Mouse (Mus musculus) c-Kit-positive CD71-positive TER-119-negative erythroid progenitor cells, embryonic 14.5 days (primary cell): ENCODE data around the gene Isl1.

Source experiments
- DNase-seq: peaks from one replicate; pipeline ENCODE4 v3.0.0-alpha.2; 2013; ENCODE audit warnings: low read depth

The Isl1 gene

DNA sequence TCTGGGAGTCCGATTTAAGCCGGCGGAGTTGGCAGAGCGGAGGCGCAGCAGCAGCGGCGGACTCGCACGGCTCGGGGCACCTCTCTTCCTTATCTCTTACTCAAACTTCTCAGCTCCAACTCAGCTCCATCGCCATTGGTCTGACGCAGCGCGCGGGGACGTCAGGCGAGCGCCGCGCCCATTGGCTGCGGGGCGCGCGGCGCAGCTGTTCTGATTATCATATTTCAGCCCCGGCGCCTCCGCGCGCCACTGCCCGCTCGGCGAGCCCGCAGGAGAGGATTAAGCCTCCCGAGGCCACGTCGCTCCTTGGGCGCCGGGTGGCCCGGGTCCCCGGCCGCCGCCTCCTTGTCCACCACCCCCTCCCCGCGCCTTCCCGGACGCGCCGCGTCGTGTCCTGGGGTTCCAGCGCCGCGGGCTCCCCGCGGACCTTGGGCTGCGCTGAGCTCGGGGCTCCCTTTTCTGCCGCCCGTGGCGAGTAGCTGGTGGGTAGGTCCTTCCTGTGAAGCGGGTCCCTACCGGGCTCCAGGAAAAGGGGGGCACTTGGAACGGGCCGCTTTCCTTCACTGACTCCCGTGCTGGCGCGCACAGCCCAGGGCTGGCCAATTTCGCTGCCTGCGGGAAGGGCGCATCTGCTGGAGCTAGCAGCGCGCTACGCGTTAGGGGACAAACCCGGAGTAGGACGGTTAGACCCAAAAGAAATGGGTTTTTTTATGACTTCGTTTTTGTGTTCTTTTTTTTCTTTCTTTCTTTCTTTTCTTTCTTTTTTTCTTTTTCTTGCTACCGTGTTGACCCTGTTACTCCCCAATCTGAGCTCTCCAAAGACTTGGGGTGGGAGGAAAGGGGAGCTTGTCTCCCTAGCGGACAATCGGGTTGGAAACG is at the start of gene Isl1:
Isl1 (minus strand) TSS at position 106 of the 879 bp plus-strand sequence.
- DNase-seq = peak; percentile 39

DNA sequence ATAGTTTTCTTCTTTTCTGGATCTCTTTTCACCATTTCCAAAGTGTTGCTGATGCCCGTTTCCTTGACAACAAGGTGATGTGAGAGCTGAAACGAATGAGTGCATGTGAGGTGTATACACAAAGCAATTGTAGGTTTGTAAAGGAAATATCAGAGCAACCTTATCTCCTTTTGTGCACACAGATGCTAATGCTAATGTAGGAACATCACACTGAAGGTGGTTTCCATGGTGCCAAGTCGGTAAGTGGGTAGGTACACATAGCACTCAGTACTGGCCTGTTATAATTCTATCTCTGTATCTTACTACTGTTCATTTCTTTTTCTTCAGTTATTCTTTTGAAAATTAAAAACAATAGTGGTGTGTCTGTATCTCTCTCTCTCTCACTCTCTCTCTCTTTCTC is 26.3 kb upstream of the Isl1 start:
- no peak for DNase-seq

DNA sequence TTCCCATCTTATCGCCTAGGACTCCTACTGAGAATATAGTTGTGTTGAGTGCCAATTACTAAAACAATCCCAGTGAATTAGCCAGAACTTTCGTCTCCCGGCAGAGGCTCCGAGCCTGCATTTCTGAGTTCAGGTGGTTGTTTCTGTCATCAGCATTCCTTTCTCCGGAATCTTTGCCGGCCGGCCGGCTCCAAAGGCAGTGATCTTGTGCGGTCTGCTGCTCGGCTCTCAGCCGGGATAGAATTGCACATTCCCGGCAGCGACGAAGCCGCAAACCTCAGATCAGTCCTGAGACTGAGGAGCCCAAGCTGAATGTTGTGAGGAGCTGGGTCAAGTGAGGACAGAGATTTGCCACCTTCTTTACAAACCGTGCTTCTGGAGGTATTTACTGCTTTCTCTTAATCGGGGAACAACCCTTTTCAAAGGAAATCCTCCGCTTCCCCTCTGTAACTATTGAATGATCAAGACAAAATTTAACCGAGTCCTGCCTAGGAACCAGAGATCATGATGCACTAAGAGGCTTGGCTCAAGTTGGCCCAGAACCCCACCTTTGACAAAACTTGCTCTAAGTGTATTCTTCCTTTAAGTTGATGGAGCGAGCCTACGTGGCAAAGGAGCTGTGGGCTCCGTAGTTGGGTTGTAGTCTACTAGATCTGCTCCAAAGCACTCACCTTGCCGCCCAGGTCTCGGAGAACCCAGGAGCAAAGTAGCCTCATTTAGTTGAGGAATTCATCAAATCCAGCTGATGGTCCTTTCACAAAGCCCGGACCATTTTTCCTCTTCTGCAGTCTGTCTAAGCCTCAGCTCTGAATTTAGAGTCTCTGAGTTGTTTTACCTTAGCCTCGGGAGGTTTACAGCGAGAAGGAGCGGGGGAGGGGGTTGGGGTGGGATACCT is 4.4 kb upstream of the Isl1 start:
- DNase-seq = no peak

DNA sequence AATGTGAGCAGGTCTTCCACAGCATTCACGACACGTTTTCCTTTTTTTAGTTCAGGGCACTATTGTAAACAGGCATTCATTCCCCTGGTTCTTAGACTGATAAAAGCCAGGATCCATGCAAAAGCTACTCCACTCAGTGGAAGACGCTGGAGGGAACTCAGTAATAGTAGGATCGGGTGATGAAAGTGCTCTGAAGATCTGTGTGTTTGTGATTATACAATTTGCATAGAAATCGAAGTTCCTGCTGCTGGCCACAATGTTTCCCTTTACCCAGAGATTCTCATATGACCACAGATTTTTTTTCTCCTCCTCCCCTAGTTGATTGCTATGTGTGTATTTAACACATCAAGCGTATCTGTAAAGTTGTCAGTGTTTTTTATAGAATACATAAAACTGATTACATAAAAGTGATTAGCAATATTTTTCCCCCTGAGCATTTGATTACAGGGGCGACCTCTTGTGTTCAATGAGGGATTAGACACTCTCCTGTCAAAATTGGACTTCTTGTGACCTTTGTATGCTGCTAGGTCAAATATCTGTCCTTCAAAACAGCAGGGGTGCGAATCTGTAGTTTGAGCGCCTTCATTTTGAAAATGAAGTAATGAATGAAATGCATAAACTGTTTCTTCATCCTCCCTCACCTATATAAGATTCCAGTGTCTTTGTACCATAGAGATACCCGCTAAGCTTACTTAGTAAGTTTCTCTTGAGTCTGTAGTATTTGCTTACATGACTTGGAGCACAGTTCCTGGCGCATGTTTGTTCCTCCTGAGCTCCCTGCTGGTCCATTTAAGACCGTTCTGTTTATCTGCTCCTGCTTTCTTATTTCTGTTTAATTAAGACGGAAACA is 2.6 kb upstream of the Isl1 start:
- no peak for DNase-seq

DNA sequence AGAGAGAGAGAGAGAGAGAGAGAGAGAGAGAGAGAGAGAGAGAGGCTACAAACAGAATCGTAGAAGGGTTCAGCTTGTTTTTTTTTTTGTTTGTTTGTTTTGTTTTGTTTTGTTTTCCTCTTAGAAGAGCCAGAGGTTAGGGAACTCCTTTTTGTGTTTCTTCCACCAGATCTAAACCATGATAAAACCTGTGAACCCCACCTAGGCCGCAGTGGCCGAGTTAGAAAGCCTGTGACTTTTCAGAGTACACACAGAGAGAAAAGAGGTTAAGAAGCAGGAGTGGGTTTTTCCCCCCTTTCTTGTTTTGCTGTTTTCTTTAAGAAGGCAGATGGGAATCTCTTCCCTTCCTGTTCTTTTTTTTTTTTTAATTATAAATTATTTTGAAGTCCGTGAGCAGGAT is 1.5 kb upstream of the Isl1 start:
- DNase-seq = no peak

DNA sequence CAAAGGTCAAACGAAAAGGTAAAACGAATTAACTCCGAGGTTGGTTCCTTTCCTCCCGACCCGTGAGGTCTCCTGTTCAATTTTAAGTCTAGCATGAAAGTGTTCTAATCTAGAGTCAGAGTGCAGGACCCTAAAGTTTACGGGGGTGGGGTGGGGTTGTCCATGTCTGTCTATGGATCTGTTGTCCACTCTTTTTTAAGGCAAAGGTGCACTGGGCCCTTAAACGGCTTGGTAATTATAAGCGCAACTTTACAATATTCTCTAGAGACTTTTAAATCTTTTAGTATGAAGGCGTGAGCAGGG is 925 bp upstream of the Isl1 start:
- DNase-seq = no peak

DNA sequence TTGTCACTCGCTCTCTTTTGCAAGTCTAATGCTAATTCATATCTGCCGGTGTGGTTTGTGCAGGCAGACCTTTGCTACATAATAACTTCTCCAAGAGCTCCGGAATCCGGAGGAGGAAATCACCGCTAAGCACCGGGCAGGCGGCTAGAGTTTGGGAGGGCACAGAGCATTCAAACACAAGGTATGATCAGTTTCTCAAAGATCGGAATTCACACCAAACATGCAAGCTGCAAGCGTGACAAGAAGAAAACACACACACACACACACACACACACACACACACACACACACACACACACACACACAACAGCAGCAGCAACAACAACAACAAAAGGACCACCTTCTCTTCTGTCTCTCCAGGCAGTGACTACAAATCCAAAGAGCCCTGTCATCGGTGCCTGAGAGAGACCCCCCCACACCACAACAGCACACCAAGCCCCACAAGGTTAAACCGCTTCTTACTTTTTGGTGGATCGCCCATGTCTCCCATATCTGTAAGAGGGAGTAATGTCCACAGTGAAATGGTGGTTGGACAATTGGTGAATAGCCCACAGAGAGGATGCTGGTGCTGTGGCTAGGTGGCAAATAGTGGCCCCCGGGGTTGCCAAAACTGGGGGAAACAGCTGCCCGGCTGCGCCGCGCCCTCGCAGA is 431 bp downstream of the Isl1 start:
- DNase-seq = no peak

DNA sequence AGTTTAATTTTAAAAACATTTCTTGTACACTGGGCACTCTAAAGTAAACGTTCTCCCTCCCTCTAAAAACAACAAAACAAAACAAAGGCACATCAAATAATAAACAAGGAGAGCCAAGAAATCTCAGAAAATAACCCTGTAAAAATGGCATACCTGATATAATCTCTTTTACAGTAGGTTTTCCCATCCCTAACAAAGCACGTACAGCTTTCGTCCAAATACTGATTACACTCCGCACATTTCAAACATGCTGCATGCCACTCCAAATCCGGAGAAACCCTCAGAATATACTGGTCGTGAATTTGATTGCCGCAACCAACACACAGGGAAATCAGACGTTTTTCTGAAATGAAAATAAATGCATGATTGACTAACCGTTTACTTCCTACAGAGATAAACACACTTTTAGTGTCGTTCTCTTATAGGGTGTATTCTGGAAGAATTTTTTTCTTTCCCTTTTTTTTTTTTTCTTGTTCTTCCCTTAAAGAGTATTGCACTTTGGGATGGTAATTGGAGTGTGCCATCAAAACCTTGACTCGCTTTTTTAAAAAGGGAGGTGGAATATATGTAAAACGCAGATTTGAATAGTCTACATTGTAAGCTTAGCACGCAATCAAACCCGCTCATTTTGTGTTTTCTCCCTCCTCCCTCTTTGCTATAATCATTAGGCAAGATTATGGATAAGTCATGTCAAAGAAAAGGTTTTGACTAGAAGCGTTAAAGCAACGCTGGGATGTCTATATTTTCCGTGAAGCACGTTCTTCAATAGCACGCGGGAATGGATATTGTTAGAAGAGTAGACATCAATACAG is 1.2 kb downstream of the Isl1 start:
- DNase-seq = no peak

DNA sequence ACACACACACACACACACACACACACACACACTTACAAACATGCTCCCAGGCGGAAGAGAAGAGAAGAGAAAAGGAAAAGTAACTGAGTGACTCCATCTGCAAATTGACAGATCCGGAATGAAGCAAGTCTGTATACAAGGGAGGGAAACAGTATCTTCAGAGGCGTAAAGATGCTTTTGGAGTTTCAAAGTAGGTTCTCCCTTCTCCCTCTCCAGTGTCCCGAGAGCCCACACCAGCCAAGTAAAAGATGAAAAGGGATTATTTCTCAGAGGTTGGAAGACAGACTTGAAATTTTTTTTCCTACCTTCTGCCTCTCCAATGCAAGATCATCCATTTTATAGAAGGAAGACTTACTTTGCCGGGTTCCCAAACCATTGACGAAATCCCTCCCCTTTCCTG is 2.9 kb downstream of the Isl1 start:
- DNase-seq = no peak

DNA sequence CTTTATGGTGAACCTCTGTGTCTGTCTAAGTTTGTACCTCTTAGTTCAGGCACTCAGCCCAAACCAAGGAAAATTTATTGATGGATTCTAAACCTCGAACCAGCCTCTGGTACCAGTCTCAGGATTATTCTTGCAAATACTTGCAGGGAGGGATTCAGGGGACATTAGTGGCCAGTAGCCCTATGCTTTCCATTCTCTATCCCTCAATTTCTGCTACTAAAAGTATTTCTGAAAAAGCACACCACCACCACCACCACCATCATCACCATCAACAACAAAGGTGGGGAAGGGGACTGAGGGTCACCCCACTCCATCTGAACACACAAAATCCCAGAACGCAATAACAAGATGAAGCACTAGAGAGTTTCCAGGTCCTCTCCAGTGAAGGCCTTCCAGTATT is 3.8 kb downstream of the Isl1 start:
- DNase-seq = no peak

DNA sequence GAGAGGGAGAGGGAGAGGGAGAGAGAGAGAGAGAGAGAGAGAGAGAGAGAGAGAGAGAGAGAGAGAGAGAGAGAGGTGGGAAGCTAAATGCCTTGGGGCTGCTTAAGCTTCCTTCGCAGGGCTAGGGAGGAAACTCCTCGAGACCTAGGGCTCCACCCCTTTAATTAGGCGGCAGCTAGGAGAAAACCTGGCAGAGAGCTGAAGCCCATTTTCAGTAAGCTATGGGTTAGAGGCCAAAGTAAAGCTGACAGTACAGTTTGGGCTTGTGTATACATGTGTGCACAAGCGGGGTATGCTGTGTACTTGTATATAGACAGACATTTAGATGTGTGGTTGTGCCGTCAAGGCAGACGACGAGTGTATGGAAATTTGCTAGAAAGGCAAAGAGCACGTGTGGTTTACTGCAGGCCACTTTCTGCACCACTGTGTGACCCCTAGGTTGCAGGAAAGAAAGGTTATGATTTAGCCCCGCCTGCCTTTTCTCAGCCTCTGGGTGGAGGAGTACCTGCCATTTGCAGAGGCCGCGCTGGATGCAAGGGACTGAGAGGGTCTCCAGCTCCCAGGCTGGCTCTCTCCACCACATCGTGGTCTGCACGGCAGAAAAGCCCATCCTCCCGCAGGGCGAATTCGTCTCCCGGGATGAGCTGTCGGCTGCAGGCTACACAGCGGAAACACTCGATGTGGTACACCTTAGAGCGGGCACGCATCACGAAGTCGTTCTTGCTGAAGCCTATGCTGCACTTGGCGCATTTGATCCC is 4.6 kb downstream of the Isl1 start:
- DNase-seq = no peak

DNA sequence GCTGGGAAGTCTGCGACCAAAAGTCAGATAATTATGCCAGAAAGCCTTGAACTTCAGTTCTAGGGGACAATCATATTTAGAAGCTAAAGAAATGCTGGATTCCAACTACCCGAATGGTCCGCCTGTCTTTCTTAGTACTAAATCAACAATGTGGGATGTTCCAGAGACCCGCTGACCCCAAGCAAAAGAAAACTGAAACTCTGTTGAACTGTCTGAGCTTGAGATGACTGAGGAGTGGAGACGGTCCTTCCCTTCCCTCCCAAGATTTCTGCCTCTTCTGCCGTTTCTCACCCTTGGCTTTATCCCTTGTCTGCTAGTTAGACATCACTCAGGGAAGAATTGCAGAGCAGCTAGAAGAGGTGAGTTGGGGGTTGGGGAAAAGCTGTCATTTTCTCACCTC is 5.7 kb downstream of the Isl1 start:
- DNase-seq = no peak

DNA sequence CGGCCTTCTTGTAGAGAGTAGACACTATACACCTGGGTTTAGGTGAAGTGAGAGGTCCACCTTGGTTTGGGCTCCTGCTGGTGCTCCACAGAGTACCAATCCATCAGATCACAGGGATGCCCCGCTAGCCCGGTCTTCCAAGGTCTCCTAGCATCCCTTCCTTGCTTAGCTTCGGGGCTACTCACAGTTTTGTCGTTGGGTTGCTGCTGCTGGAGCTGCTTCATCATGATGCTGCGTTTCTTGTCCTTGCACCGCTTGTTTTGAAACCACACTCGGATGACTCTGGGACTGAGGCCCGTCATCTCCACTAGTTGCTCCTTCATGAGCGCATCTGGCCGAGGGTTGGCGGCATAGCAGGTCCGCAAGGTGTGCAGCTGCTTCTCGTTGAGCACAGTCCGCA is 6.6 kb downstream of the Isl1 start:
- DNase-seq = no peak

DNA sequence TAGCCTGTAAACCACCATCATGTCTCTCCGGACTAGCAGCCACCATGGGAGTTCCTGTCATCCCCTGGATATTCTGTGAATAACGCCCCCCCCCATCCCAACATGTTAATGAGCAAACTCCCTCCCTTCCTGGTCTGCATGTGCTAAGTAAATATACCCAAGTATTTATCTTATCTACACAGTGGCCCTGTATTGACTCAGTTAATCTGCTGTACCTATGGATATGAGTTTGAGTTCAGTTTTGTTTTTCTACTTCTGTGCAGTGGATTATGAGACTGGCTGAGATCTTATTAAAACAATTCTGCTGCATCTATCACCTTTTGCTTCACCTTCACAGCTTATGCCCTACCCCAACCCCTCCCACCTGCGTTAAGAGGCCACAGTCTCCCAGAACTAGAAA is 7.8 kb downstream of the Isl1 start:
- DNase-seq = no peak

DNA sequence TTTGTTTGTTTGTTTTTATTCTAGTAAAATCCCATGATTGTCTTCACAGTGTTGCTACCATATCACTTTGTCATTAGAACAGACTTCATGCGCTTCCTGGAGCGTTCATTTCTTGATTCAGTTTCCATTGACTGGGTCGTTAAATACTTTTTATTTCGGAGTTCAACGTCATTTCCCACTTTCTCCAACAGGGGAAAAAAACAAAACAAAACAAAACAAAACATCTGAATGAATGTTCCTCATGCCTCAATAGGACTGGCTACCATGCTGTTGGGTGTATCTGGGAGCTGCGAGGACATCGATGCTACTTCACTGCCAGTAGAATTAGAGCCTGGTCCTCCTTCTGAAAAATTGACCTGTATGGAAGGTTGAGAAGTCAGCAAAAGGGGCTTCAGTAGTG is 10.2 kb downstream of the Isl1 start:
- no peak for DNase-seq

DNA sequence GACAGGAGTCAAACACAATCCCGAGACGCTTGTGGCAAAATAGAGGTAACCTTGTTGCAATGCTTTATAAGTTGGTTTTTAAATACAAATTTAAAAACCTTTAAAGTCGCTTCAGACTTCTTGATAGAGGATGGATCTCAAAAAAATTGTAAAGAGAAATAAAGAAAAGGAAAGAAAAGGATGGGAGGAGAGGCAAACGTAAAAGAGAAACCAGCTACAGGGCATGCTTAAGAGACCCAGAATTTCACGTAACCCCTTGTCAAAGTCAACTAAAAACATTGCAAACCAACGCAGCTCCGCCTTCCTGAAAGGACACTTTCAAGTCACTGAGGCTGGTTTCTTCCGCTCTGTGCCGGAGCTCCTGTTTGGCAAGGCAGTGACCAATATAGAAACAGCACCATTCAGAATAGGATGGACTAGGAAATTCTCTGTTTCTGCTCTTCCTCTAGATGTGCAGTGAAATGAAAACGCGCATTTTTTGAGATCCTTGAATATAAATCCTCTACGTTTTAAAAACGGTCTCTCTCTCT is 10.8 kb downstream of the Isl1 start:
- no peak for DNase-seq

DNA sequence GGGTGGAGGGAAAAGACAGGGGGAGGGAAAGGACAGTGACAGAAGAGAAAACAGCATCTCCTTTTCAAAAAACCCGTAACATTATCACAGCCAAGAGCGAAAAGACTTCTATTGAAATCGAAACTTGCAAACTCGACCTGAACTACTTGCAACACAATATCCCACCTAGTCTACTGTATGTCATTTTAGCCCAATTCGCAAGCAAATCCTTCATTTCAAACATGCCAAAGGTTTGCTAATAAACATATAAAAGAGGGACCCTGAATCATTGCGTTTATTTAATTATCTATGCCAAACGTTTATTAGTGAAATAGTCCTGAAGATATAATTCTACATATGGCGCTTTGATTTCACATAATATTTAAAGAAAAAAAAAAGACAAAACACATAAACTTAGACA is 11.5 kb downstream of the Isl1 start:
- DNase-seq = no peak

DNA sequence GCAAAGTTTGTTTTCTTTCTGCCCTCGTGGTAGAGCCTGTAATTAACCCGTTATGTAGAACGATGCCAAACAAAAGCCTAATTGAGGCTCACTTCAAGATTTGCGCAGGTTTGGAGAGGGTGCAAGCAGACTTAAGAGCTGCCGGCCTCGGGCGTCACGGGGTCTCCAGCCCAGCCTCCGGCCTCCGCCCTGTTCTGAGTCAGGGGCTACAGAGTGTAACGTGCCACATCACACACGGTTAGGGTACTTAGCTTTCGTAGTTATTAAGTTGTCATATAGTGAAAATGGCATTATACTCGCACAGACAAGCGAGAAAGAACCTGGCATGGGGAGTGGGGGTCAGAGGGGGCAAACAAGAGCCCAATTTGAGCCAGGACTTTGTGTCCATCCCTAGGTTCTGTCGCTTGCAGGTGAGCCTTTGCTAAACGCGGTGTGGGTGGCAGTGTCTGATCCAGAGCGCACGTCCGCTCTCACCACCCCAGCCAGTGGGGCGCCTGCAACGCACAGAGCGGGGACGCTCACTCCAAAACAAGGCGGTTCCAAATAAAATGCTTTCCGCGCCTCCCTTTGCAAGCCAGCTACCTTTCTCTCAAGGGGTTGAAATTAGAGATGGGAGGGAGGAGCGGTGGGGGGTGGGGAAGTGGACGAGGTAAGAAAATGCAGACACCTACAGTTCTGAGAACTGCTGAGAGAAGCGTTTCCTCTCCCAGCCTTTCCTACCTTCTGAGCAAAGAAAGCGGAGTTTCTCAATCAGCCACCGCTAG is 12.3 kb downstream of the Isl1 start:
- no peak for DNase-seq

DNA sequence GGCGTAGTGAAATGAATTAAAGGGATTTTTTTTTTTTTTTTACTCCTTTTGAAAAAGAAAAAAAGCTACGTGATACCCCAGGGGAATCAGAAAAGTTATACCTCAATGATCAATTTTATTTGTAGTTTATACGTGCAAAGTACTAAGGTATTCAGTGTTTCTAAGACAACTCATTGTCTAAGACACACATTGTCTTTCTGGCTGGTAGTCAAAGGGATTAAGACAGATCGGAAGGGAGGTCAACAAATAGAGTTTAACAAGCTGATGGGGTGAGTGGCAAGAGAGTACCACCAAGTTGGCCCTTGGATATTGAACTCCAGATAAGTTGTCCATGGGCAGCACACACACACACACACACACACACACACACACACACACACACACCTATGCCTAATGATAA is 14.1 kb downstream of the Isl1 start:
- no peak for DNase-seq
